Mouse (Mus musculus) left cerebral cortex, adult 2 months (tissue): ENCODE measurements around the gene Plpp3. TPM values are rescaled to one million over a fixed set of nuclear protein-coding genes. Genes with fewer than 3 reads are reported as not detected.

ENCODE experiments used
- DNase-seq, 2 experiments: peaks; one replicate each; pipeline ENCODE4 v3.0.0; 2021 to 2022; ENCODE audit warnings: low spot score in 2 of 2, mixed read lengths in 1 of 2; ENCODE audit errors: extremely low spot score in 1 of 2
- H3K27ac ChIP-seq: fragments of 200-600 bp; 2 replicates; pipeline ENCODE4 v1.8.1; 2022
- H3K4me3 ChIP-seq: fragments of 200-600 bp; 2 replicates; pipeline ENCODE4 v1.8.1; 2022
- CTCF ChIP-seq: fragments of 200-600 bp; IDR thresholded peaks from 2 replicates; pipeline ENCODE4 v1.8.1; 2022; ENCODE audit warnings: antibody characterized with exemption, mild to moderate bottlenecking, moderate library complexity
- intact Hi-C: fragments of 180-260 bp; cut with DNase I; formaldehyde crosslinking; loops from one replicate; pipeline ENCODE4 v1.15.1; 2025
- total RNA-seq, 2 experiments: library from RNA; stranded (reverse); gene quantifications; 2 replicates each; pipeline ENCODE4 v1.2.3; 2021

The Plpp3 gene
- total RNA-seq, 2 experiments from 2014 or later = 153 to 180 TPM

GRCm38 (mm10) chr4:105175255-105176035 lies 18.3 kb downstream of the Plpp3 start:
- TF ChIP-seq CTCF = no peak
- intact Hi-C loops = no loop called here
- Histone ChIP-seq H3K4me3 (no peak overlapping the region), H3K27ac (peak overlapping the region; percentile 45; the same call in 1 of the 2 replicates)
- peak; percentile 28 to 57 for DNase-seq

- intact Hi-C loops = no loop called here
- no peak for TF ChIP-seq CTCF
- peak; percentile 34 to 63 for DNase-seq
- Histone ChIP-seq H3K4me3 (no peak overlapping the region), H3K27ac (peak overlapping the region; percentile 70)
Observed at GRCm38 (mm10) chr4:105181014-105181658, 24.0 kb downstream of the Plpp3 start.

GRCm38 (mm10) chr4:105181659-105182167 lies 24.6 kb downstream of the Plpp3 start:
- Histone ChIP-seq H3K27ac (peak overlapping the region; percentile 70), H3K4me3 (no peak overlapping the region)
- DNase-seq = no peak
- intact Hi-C loops = no loop called here
- no peak for TF ChIP-seq CTCF

- DNase-seq = no peak
- TF ChIP-seq CTCF = no peak
- no peak overlapping the region for H3K4me3 ChIP-seq
- H3K27ac ChIP-seq = no peak overlapping the region; the same call in 1 of the 2 replicates
- intact Hi-C loops = no loop called here
Observed at GRCm38 (mm10) chr4:105182249-105182648, 25.1 kb downstream of the Plpp3 start.

GRCm38 (mm10) chr4:105184490-105184889 lies 27.3 kb downstream of the Plpp3 start:
- H3K4me3 ChIP-seq = no peak overlapping the region
- intact Hi-C loops = no loop called here
- DNase-seq = no peak
- no peak for TF ChIP-seq CTCF
- no peak overlapping the region for H3K27ac ChIP-seq

GRCm38 (mm10) chr4:105184924-105185323 lies 27.8 kb downstream of the Plpp3 start:
- no peak for DNase-seq
- H3K27ac ChIP-seq = no peak overlapping the region
- no peak overlapping the region for H3K4me3 ChIP-seq
- no peak for TF ChIP-seq CTCF
- intact Hi-C loops = no loop called here

GRCm38 (mm10) chr4:105186654-105187053 lies 29.5 kb downstream of the Plpp3 start:
- intact Hi-C loops = no loop called here
- no peak overlapping the region for H3K4me3 ChIP-seq
- H3K27ac ChIP-seq = no peak overlapping the region; the same call in 1 of the 2 replicates
- DNase-seq = no peak
- TF ChIP-seq CTCF = no peak

GRCm38 (mm10) chr4:105187873-105188272 lies 30.7 kb downstream of the Plpp3 start:
- Histone ChIP-seq H3K4me3 (no peak overlapping the region), H3K27ac (no peak overlapping the region)
- no peak for DNase-seq
- TF ChIP-seq CTCF = no peak
- intact Hi-C loops = no loop called here

- H3K27ac ChIP-seq = no peak overlapping the region
- intact Hi-C loops = no loop called here
- DNase-seq = no peak
- no peak for TF ChIP-seq CTCF
- H3K4me3 ChIP-seq = no peak overlapping the region
Observed at GRCm38 (mm10) chr4:105188801-105189200, 31.7 kb downstream of the Plpp3 start.

- no peak for TF ChIP-seq CTCF
- Histone ChIP-seq H3K27ac (no peak overlapping the region), H3K4me3 (no peak overlapping the region)
- DNase-seq = no peak
- intact Hi-C loops = no loop called here
Observed at GRCm38 (mm10) chr4:105190826-105191225, 33.7 kb downstream of the Plpp3 start.

- Histone ChIP-seq H3K4me3 (no peak overlapping the region), H3K27ac (no peak overlapping the region)
- no peak for TF ChIP-seq CTCF
- intact Hi-C loops = no loop called here
- DNase-seq = no peak
Observed at GRCm38 (mm10) chr4:105191550-105191949, 34.4 kb downstream of the Plpp3 start.

- Histone ChIP-seq H3K4me3 (no peak overlapping the region), H3K27ac (peak overlapping the region; percentile 9; the same call in 1 of the 2 replicates)
- intact Hi-C loops = no loop called here
- DNase-seq = no peak
- TF ChIP-seq CTCF = no peak
Observed at GRCm38 (mm10) chr4:105192665-105193064, 35.5 kb downstream of the Plpp3 start.
